Mouse (Mus musculus) limb, embryonic 14.5 days (tissue): ENCODE results near the gene Vti1a. TPM values are rescaled to one million over a fixed set of nuclear protein-coding genes. Genes with fewer than 3 reads are reported as not detected.

ENCODE experiments used
- ATAC-seq: fragments of 200-750 bp; cut with Nextera tagmentation; 2 replicates; pipeline ENCODE4 v1.8.0; 2017; ENCODE audit warnings: low read depth, moderate number of reproducible peaks, moderate TSS enrichment; ENCODE audit not compliant: low FRiP score
- DNase-seq: peaks from one replicate; pipeline ENCODE4 v3.0.0-alpha.2; 2015; ENCODE audit warnings: low spot score
- H3K27ac ChIP-seq: fragments of 300-500 bp; sonication (generic); replicated peaks from 2 replicates; pipeline ENCODE4 v1.5.1; 2014; ENCODE audit warnings: low read depth, mild to moderate bottlenecking, low read length, moderate library complexity, mixed read lengths
- H3K27me3 ChIP-seq: fragments of 300-500 bp; sonication (generic); 2 replicates; pipeline ENCODE4 v1.6.1; 2014; ENCODE audit warnings: low read length, mixed read lengths; ENCODE audit not compliant: control insufficient read depth, insufficient read depth
- H3K36me3 ChIP-seq: fragments of 300-500 bp; sonication (generic); 2 replicates; pipeline ENCODE4 v1.6.1; 2014; ENCODE audit warnings: mild to moderate bottlenecking, low read length, moderate library complexity, mixed read lengths; ENCODE audit not compliant: control insufficient read depth, insufficient read depth
- H3K4me1 ChIP-seq: fragments of 300-500 bp; sonication (generic); 2 replicates; pipeline ENCODE4 v1.6.1; 2014; ENCODE audit warnings: antibody characterized with exemption, low read length, mixed read lengths; ENCODE audit not compliant: control insufficient read depth, insufficient read depth
- H3K4me2 ChIP-seq: fragments of 300-500 bp; sonication (generic); replicated peaks from 2 replicates; pipeline ENCODE4 v1.6.1; 2014; ENCODE audit warnings: low read depth, mild to moderate bottlenecking, low read length, moderate library complexity; ENCODE audit not compliant: severe bottlenecking
- H3K4me3 ChIP-seq: fragments of 300-500 bp; sonication (generic); replicated peaks from 2 replicates; pipeline ENCODE4 v1.5.1; 2014; ENCODE audit warnings: low read length
- H3K9ac ChIP-seq: fragments of 300-500 bp; sonication (generic); 2 replicates; pipeline ENCODE4 v1.6.1; 2014; ENCODE audit warnings: mild to moderate bottlenecking, low read depth, low read length, moderate library complexity; ENCODE audit not compliant: severe bottlenecking
- H3K9me3 ChIP-seq: fragments of 300-500 bp; sonication (generic); 2 replicates; pipeline ENCODE4 v1.6.1; 2016; ENCODE audit warnings: low read length; ENCODE audit not compliant: control insufficient read depth
- POLR2A ChIP-seq: fragments of 200-500 bp; IDR thresholded peaks from 2 replicates; pipeline ENCODE4 v1.8.0; 2012; ENCODE audit warnings: inconsistent platforms, mild to moderate bottlenecking, moderate library complexity, borderline replicate concordance; ENCODE audit not compliant: insufficient read depth, insufficient read length; ENCODE audit errors: extremely low read depth
- WGBS: fragments of 180-500 bp; shearing (Covaris S2); extraction: QIAGEN DNeasy Blood & Tissue Kit; methylation state at CpG from one replicate; pipeline ENCODE4 v1.1.7; 2014; 5-methylcytosine and 5-hydroxymethylcytosine counted together
- polyA plus RNA-seq, 2 experiments: library from polyadenylated mRNA; depleted of rRNA in 1 of 2; stranded (reverse) in 1 of 2; unstranded in 1 of 2; fragments of >200 nt; fragmentation: Nextera tagmentation in 1 of 2; extraction: Ambion mirVana in 1 of 2; gene quantifications; 2 replicates each; pipeline versions ENCODE4 v1.2.1 to v1.2.3; 2012 to 2014

Gene Vti1a
- polyA plus RNA-seq, 2 experiments, result 14.7 to 22.8 TPM

DNA sequence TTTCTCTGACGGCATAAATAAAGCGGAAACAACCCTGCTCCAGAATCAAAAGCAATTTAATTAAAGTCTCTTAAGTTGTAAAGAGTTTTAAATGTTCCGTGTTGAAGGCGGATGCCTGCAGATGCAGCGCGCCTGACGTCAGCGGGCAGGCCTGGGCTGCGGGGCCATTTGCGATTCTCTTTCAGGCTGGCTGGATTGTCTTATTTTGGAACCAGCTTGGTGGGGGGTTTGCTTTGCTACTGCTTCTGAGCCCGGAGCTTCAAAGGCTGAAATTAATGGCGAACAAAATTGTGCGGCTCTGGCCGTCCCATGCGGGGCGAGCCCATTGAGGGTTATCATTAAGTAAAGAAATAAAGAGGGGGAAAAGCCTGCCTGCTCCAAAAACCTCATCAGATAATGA lies 310.4 kb downstream of the Vti1a start:
- Histone ChIP-seq H3K9me3 (no peaks in the 10 kb centered on the region), H3K4me1 (peaks cover 4% of the 10 kb centered on the region; the same call in 1 of the 2 replicates), H3K9ac (no peak overlapping the region; the same call in 1 of the 2 replicates), H3K27ac (no peak overlapping the region), H3K36me3 (no peaks in the 10 kb centered on the region), H3K4me2 (peak overlapping the region; percentile 38), H3K27me3 (no peaks in the 10 kb centered on the region), H3K4me3 (no peak overlapping the region)
- no peak for DNase-seq
- TF ChIP-seq POLR2A, result no peak
- WGBS, result 32% methylated on average over 16 of the region's 16 CpGs
- no peak for ATAC-seq

DNA sequence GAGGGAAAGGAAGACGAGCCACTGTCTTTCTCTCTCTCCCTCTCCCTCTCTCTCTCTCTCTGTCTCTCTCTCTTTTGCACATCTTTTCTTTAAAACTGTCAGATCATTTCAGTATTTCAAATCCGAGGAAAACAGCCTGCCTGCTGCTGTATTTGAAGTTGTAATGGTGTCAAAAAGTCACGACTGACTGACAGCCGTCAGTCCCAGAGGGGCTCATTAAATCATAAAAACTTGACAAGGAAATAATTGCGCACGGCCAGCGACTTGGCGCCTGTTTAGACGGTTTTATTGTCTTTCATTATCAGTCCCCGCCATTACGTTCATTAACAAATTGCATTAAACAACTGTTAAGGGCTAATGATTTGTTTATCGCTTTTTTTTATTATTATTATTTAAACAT lies 310.9 kb downstream of the Vti1a start:
- H3K27ac ChIP-seq, result no peak overlapping the region
- no peak for TF ChIP-seq POLR2A
- H3K27me3 ChIP-seq, result no peaks in the 10 kb centered on the region
- H3K4me1 ChIP-seq, result peaks cover 4% of the 10 kb centered on the region; the same call in 1 of the 2 replicates
- H3K9ac ChIP-seq, result no peak overlapping the region
- WGBS, result 32% methylated on average over 12 of the region's 12 CpGs
- ATAC-seq, result no peak
- H3K4me2 ChIP-seq, result peak overlapping the region; percentile 38
- H3K4me3 ChIP-seq, result no peak overlapping the region
- H3K36me3 ChIP-seq, result no peaks in the 10 kb centered on the region
- no peak for DNase-seq
- no peaks in the 10 kb centered on the region for H3K9me3 ChIP-seq

DNA sequence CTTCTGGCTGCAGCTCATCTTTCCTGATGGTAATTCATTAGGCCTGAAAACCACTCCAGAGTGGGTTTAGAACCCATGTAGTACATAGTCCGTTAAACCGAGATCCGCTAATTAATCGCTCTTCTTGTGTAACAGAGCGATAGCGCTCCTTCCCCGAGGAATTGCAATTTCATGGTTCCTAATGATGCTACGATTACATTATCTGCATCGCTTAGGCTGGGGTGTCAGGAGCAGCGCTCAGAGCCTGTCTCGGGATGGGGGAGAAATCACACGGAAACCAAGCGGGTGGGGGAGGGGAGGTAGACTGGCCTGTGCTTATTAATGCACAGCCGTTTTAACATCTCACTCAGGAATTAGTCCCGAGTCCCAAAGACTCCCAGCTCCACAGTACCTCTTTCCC lies 319.4 kb downstream of the Vti1a start:
- Histone ChIP-seq H3K4me2 (no peak overlapping the region), H3K4me3 (no peak overlapping the region), H3K9me3 (no peaks in the 10 kb centered on the region), H3K36me3 (no peaks in the 10 kb centered on the region), H3K27ac (no peak overlapping the region), H3K27me3 (no peaks in the 10 kb centered on the region), H3K9ac (no peak overlapping the region), H3K4me1 (no peaks in the 10 kb centered on the region)
- ATAC-seq (no peak), DNase-seq (no peak)
- no peak for TF ChIP-seq POLR2A
- WGBS, result 75% methylated on average over 15 of the region's 15 CpGs

DNA sequence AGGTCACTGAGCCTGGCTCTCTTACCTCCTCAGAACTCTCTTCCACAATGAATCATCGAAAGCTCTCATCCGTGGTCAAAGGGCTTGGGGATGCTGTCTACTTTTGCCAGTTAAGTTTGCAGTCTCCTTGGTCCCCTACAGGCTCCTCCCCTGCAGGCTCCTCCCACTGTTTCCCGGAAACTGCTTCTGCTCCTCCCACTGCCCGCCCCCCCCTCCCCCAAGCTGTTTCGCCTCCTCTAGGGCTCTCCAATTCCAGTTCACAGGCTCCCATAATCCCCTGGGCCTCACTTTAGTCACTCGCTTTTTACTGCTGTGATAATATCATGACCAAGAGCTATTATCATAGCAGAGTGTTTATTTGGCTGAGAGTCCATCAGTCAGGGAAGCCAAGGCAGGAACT lies 324.2 kb downstream of the Vti1a start:
- ATAC-seq (no peak), DNase-seq (no peak)
- no peak for TF ChIP-seq POLR2A
- Histone ChIP-seq H3K9me3 (no peaks in the 10 kb centered on the region), H3K27me3 (no peaks in the 10 kb centered on the region), H3K9ac (no peak overlapping the region), H3K4me2 (no peak overlapping the region), H3K36me3 (no peaks in the 10 kb centered on the region), H3K4me3 (no peak overlapping the region), H3K27ac (no peak overlapping the region), H3K4me1 (peaks cover 19% of the 10 kb centered on the region)
- WGBS, result 86% methylated on average over 6 of the region's 6 CpGs

DNA sequence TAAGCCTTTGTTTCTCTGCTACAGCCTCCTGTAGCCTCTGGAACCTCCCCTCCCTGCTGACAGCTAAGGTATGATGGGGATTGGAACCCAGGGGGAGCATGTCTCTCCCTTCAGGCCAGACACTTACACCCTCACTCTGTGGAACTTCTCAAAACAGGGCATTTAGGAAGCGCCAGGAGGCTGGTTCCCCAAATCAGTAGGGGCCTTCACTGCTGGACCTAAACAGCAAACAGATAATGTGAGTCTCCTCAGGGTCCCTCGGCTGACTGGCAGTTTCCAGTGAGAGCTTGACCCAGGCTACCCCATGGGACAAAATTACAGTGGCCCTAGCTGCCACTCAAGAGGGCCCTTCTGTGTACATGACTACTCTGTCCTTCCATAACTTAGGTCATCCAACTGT lies 325.8 kb downstream of the Vti1a start:
- ATAC-seq (no peak), DNase-seq (no peak)
- peaks cover 19% of the 10 kb centered on the region for H3K4me1 ChIP-seq
- no peak overlapping the region for H3K27ac ChIP-seq
- H3K4me2 ChIP-seq, result no peak overlapping the region
- H3K36me3 ChIP-seq, result no peaks in the 10 kb centered on the region
- 72% methylated on average over 2 of the region's 2 CpGs for WGBS
- no peak overlapping the region for H3K4me3 ChIP-seq
- no peaks in the 10 kb centered on the region for H3K27me3 ChIP-seq
- TF ChIP-seq POLR2A, result no peak
- H3K9ac ChIP-seq, result no peak overlapping the region
- H3K9me3 ChIP-seq, result no peaks in the 10 kb centered on the region

DNA sequence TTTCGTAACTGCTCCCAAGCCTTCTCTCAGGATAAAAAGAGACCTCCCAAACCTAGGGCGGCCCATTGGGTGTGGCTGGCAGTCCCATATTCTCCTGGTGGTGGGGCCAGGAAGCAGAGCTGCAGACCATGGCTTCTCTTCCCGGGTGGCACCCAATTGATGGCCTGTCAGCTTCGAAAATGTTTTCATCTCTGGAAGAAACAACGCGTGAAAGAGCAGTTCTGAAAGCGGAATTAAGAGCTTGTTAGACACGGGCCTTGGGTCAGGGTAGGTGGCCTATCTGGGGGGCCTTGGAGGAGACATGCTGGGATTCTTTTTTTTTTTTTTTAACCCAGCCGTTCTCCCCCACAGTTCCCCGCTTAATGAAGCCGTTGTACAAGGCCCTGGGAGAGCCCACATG lies 326.3 kb downstream of the Vti1a start:
- Histone ChIP-seq H3K4me2 (no peak overlapping the region), H3K36me3 (no peaks in the 10 kb centered on the region), H3K4me1 (peaks cover 19% of the 10 kb centered on the region), H3K27ac (no peak overlapping the region), H3K27me3 (no peaks in the 10 kb centered on the region), H3K9ac (no peak overlapping the region), H3K9me3 (no peaks in the 10 kb centered on the region), H3K4me3 (no peak overlapping the region)
- no peak for DNase-seq
- 37% methylated on average over 11 of the region's 11 CpGs for WGBS
- TF ChIP-seq POLR2A, result no peak
- ATAC-seq, result no peak
